Mouse (Mus musculus) C2C12 (cell line): ENCODE results near the gene Rnf185. TPM values are rescaled to one million over a fixed set of nuclear protein-coding genes. Genes with fewer than 3 reads are reported as not detected.

ENCODE experiments used
- H3K27me3 ChIP-seq: one replicate; pipeline ENCODE4 v1.6.1; 2011; ENCODE audit not compliant: control insufficient read depth, insufficient read depth, insufficient read length
- H3K36me3 ChIP-seq: one replicate; pipeline ENCODE4 v1.6.1; 2011; ENCODE audit not compliant: control insufficient read depth, insufficient read depth
- H3K4me3 ChIP-seq: one replicate; pipeline ENCODE4 v1.5.1; 2011; ENCODE audit warnings: mild to moderate bottlenecking, control low read depth; ENCODE audit not compliant: poor library complexity, insufficient read depth, severe bottlenecking
- H3K79me2 ChIP-seq: one replicate; pipeline ENCODE4 v1.6.1; 2011; ENCODE audit not compliant: control insufficient read depth, insufficient read depth
- H3K79me3 ChIP-seq: one replicate; pipeline ENCODE4 v1.6.1; 2011; ENCODE audit warnings: low read depth, control low read depth
- H3ac ChIP-seq: one replicate; pipeline ENCODE3; 2011; ENCODE audit warnings: low read depth; ENCODE audit not compliant: control insufficient read depth, insufficient read length
- CEBPB ChIP-seq: IDR thresholded peaks from one replicate; pipeline ENCODE4 v1.6.1; 2011; ENCODE audit warnings: low read depth, mild to moderate bottlenecking, control low read depth, moderate library complexity
- CTCF ChIP-seq: IDR thresholded peaks from one replicate; pipeline ENCODE4 v1.5.1; 2011; ENCODE audit not compliant: control insufficient read depth, insufficient read depth, insufficient read length
- FOSL1 ChIP-seq: IDR thresholded peaks from one replicate; pipeline ENCODE4 v1.8.0; 2011; ENCODE audit warnings: mild to moderate bottlenecking, low read length; ENCODE audit not compliant: poor library complexity, insufficient read depth, severe bottlenecking
- MAX ChIP-seq: IDR thresholded peaks from one replicate; pipeline ENCODE4 v1.6.1; 2011; ENCODE audit warnings: mild to moderate bottlenecking, control low read depth
- MYOD1 ChIP-seq: IDR thresholded peaks from one replicate; pipeline ENCODE4 v1.6.1; 2011; ENCODE audit warnings: low read depth; ENCODE audit not compliant: control insufficient read depth, insufficient read length
- MYOG ChIP-seq: IDR thresholded peaks from one replicate; pipeline ENCODE4 v1.6.1; 2011; ENCODE audit not compliant: control insufficient read depth, insufficient read length; ENCODE audit errors: extremely low read depth
- USF1 ChIP-seq: IDR thresholded peaks from one replicate; pipeline ENCODE4 v1.6.1; 2011; ENCODE audit warnings: low read depth, mild to moderate bottlenecking, control low read depth, moderate library complexity
- polyA plus RNA-seq: library from polyadenylated mRNA; unstranded; fragments of >200 nt; fragmentation: generic; extraction: Trizol; gene quantifications from one replicate; pipeline ENCODE4 v1.2.1, GENCODE M21; 2012; ENCODE audit warnings: missing spikeins

Gene Rnf185
- polyA plus RNA-seq, 1 experiment = 18.9 TPM

GRCm38 (mm10) chr11:3428632-3429031, 23.5 kb downstream of the Rnf185 start:
- TF ChIP-seq USF1 = no peak
- TF ChIP-seq MYOG = no peak
- TF ChIP-seq MAX = no peak
- TF ChIP-seq CTCF = no peak
- no peak for TF ChIP-seq CEBPB
- TF ChIP-seq MYOD1 = no peak
- no peak for TF ChIP-seq FOSL1
- H3K4me3 ChIP-seq = no peak overlapping the region
- no peaks in the 10 kb centered on the region for H3K27me3 ChIP-seq
- H3ac ChIP-seq = no peak overlapping the region
- H3K36me3 ChIP-seq = peaks cover 25% of the 10 kb centered on the region
- H3K79me2 ChIP-seq = peaks cover 9% of the 10 kb centered on the region
- peaks cover 7% of the 10 kb centered on the region for H3K79me3 ChIP-seq

GRCm38 (mm10) chr11:3427697-3428230, 24.4 kb downstream of the Rnf185 start:
- TF ChIP-seq MYOD1 (no peak), USF1 (no peak), CEBPB (no peak), MAX (no peak), FOSL1 (no peak), CTCF (no peak), MYOG (no peak)
- Histone ChIP-seq H3K79me3 (peaks cover 3% of the 10 kb centered on the region), H3K4me3 (no peak overlapping the region), H3K27me3 (no peaks in the 10 kb centered on the region), H3K79me2 (peaks cover 9% of the 10 kb centered on the region), H3K36me3 (peaks cover 31% of the 10 kb centered on the region), H3ac (no peak overlapping the region)

- Histone ChIP-seq H3ac (no peak overlapping the region), H3K36me3 (peaks cover 66% of the 10 kb centered on the region), H3K79me3 (no peaks in the 10 kb centered on the region), H3K27me3 (no peaks in the 10 kb centered on the region), H3K79me2 (no peaks in the 10 kb centered on the region), H3K4me3 (no peak overlapping the region)
- no peak for TF ChIP-seq FOSL1
- no peak for TF ChIP-seq CTCF
- no peak for TF ChIP-seq MYOG
- no peak for TF ChIP-seq CEBPB
- TF ChIP-seq MYOD1 = no peak
- no peak for TF ChIP-seq USF1
Observed at GRCm38 (mm10) chr11:3422242-3422641, 29.9 kb downstream of the Rnf185 start.

DNA sequence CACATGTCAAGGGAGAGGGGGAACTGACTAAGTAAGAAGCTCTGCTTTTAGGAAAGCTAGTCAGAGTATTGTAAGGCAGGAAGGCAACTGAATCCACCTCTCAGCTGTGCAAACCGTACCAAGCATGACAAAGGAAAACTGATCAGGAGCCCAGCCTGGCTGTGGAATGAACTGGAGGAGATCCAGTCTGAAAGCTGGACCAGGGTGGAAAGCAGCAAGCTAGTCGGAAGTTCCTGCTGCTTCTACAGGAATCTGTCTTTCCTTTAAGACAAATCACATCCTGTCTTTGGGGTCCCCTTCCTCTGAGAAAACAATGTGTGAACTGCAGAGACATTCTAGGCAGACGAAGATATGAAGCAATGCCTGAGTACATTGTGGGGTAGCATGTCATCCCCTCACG, 33.4 kb downstream of the Rnf185 start:
- Histone ChIP-seq H3K79me3 (no peaks in the 10 kb centered on the region), H3K4me3 (no peak overlapping the region), H3K36me3 (peaks cover 65% of the 10 kb centered on the region), H3K27me3 (no peaks in the 10 kb centered on the region), H3K79me2 (no peaks in the 10 kb centered on the region), H3ac (no peak overlapping the region)
- TF ChIP-seq CEBPB = no peak
- no peak for TF ChIP-seq FOSL1
- TF ChIP-seq CTCF = no peak
- TF ChIP-seq MAX = no peak
- TF ChIP-seq MYOG = no peak
- no peak for TF ChIP-seq USF1
- no peak for TF ChIP-seq MYOD1

DNA sequence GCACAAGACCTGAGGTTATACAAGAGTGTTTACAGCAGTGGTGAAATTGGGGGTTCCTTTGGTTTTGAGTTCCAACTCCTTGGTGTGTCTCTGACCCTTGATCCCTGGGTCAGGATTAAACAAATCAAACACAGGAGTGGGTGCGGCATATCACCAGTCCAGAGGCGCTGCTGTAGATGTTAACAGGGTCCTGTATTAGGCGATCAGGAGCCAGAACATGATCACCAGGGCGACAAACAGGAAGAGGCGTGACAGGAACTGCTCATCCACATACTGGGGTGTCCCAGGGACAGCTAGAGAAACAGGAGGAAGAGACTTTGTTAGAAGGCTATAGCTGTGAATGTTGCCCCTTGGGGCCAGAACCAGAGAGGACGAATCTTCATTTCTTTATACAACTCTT, 34.4 kb downstream of the Rnf185 start:
- no peaks in the 10 kb centered on the region for H3K79me2 ChIP-seq
- H3K36me3 ChIP-seq = peaks cover 60% of the 10 kb centered on the region
- TF ChIP-seq CTCF = no peak
- TF ChIP-seq USF1 = no peak
- TF ChIP-seq MYOG = no peak
- TF ChIP-seq FOSL1 = no peak
- no peak for TF ChIP-seq MAX
- no peak for TF ChIP-seq MYOD1
- TF ChIP-seq CEBPB = no peak
- H3K79me3 ChIP-seq = no peaks in the 10 kb centered on the region
- no peak overlapping the region for H3K4me3 ChIP-seq
- no peak overlapping the region for H3ac ChIP-seq
- no peaks in the 10 kb centered on the region for H3K27me3 ChIP-seq

GRCm38 (mm10) chr11:3416399-3416798, 35.8 kb downstream of the Rnf185 start:
- H3K79me3 ChIP-seq = no peaks in the 10 kb centered on the region
- no peaks in the 10 kb centered on the region for H3K27me3 ChIP-seq
- no peak overlapping the region for H3K4me3 ChIP-seq
- TF ChIP-seq CEBPB (no peak), MYOG (no peak), FOSL1 (no peak), MYOD1 (no peak), MAX (no peak), USF1 (no peak), CTCF (no peak)
- no peak overlapping the region for H3ac ChIP-seq
- no peaks in the 10 kb centered on the region for H3K79me2 ChIP-seq
- peaks cover 59% of the 10 kb centered on the region for H3K36me3 ChIP-seq
